In genomic region chr8:90244458-90245145, GRCm38 (mm10) we compare ENCODE assay signal across 8 mouse cellular contexts.
DNase-seq lines count a peak whose midpoint lies in the region; ATAC-seq and TF ChIP-seq lines count a peak whose summit lies in the region.

No protein-coding gene starts in this region.

- peaks cover 9% of the 10 kb centered on the region for H3K4me1 ChIP-seq in hindbrain, embryonic 16.5 days (ENCODE audit: control insufficient read depth, insufficient read depth, low read depth, low read length)
- peaks cover 64% of the 10 kb centered on the region for H3K4me1 ChIP-seq in midbrain, embryonic 13.5 days (replicated peaks)
- no peaks in the 10 kb centered on the region for H3K4me1 ChIP-seq in lung, postnatal 0 days (ENCODE audit: insufficient read depth, low read depth, low read length)

- peaks cover 5% of the 10 kb centered on the region; the same call in 1 of the 2 replicates for H3K36me3 ChIP-seq in hindbrain, embryonic 16.5 days (ENCODE audit: control insufficient read depth, insufficient read depth, low read length)
- peaks cover 15% of the 10 kb centered on the region for H3K36me3 ChIP-seq in midbrain, embryonic 13.5 days
- no peaks in the 10 kb centered on the region for H3K36me3 ChIP-seq in lung, postnatal 0 days (ENCODE audit: insufficient read depth, low read length)

- peak overlapping the region; percentile 39; the same call in 1 of the 2 replicates for H3K27ac ChIP-seq in hindbrain, embryonic 16.5 days (ENCODE audit: low read depth, low read length)
- H3K27ac ChIP-seq in midbrain, embryonic 13.5 days: peak overlapping the region; percentile 80
- H3K27ac ChIP-seq in lung, postnatal 0 days (ENCODE audit: low read length): no peak overlapping the region

- ATAC-seq in hindbrain, embryonic 16.5 days: peak; percentile 95
- ATAC-seq in midbrain, embryonic 13.5 days: peak; percentile 96
- no peak for ATAC-seq in lung, postnatal 0 days

- no peak for TF ChIP-seq EP300 in lung, postnatal 0 days (IDR thresholded peaks at IDR 0.05)

- WGBS in hindbrain, embryonic 16.5 days: 16% methylated on average over 10 of the region's 10 CpGs
- WGBS in midbrain, embryonic 13.5 days: 11% methylated on average over 10 of the region's 10 CpGs
- 79% methylated on average over 10 of the region's 10 CpGs for WGBS in lung, postnatal 0 days

- no peaks in the 10 kb centered on the region for H3K9me3 ChIP-seq in hindbrain, embryonic 16.5 days (ENCODE audit: control insufficient read depth, low read length)
- no peaks in the 10 kb centered on the region for H3K9me3 ChIP-seq in midbrain, embryonic 13.5 days
- H3K9me3 ChIP-seq in lung, postnatal 0 days (ENCODE audit: low read length): no peaks in the 10 kb centered on the region

- TF ChIP-seq CTCF in lung, postnatal 0 days (IDR thresholded peaks at IDR 0.05): no peak

- H3K27me3 ChIP-seq in hindbrain, embryonic 16.5 days (replicated peaks; ENCODE audit: control insufficient read depth, insufficient read depth, low read length): no peaks in the 10 kb centered on the region; the same call in 1 of the 2 replicates
- no peaks in the 10 kb centered on the region for H3K27me3 ChIP-seq in midbrain, embryonic 13.5 days
- H3K27me3 ChIP-seq in lung, postnatal 0 days (replicated peaks; ENCODE audit: insufficient read depth, low read length): no peaks in the 10 kb centered on the region

- no peak overlapping the region for H3K4me2 ChIP-seq in hindbrain, embryonic 16.5 days (ENCODE audit: low read length)
- peak overlapping the region; percentile 11; the same call in 1 of the 2 replicates for H3K4me2 ChIP-seq in midbrain, embryonic 13.5 days (replicated peaks)
- no peak overlapping the region for H3K4me2 ChIP-seq in lung, postnatal 0 days (replicated peaks; ENCODE audit: low read depth, low read length)

- no peak overlapping the region for H3K9ac ChIP-seq in hindbrain, embryonic 16.5 days (ENCODE audit: low read depth, low read length)
- H3K9ac ChIP-seq in midbrain, embryonic 13.5 days (replicated peaks): no peak overlapping the region
- H3K9ac ChIP-seq in lung, postnatal 0 days (replicated peaks; ENCODE audit: low read depth): no peak overlapping the region

- no peak overlapping the region for H3K4me3 ChIP-seq in hindbrain, embryonic 16.5 days (ENCODE audit: low read length)
- no peak overlapping the region for H3K4me3 ChIP-seq in midbrain, embryonic 13.5 days (replicated peaks)
- no peak overlapping the region for H3K4me3 ChIP-seq in lung, postnatal 0 days (ENCODE audit: low read depth, low read length)

- intact Hi-C loops in heart, postnatal 36 days (cut with DNase I): loop anchor here (10.0 kb wide), 1 partner anchor 240 kb away; no protein-coding TSS in a partner anchor

- peak; percentile 7 to 10 for DNase-seq in heart, adult 18-20 months
- DNase-seq in heart, postnatal 36 days: no peak
- DNase-seq in embryo, embryonic 11 days: peak; percentile 83
- DNase-seq in urinary bladder, adult 2 months (ENCODE audit: low spot score): no peak
- DNase-seq in spleen, postnatal 4 days (ENCODE audit: low spot score in 2 of 2): no peak
- no peak for DNase-seq in lung, postnatal 0 days (ENCODE audit: low spot score)

Comparison
In these comparisons a context has a peak if more than half of its experiments do, and no peak if none do; other contexts are left out.
1. DNase-seq: peak in heart, adult 18-20 months (2 of 2) and embryo, embryonic 11 days (single experiment); none in heart, postnatal 36 days (0 of 2), urinary bladder, adult 2 months (single experiment), spleen, postnatal 4 days (0 of 2) and lung, postnatal 0 days (single experiment).